Mouse (Mus musculus): ENCODE measurements around the gene Magix. TPM values are rescaled to one million over a fixed set of nuclear protein-coding genes. Genes with fewer than 3 reads are reported as not detected.

Gene Magix
- total RNA-seq, 2 experiments from 2014 or later: 30.6 to 33.7 TPM

DNA sequence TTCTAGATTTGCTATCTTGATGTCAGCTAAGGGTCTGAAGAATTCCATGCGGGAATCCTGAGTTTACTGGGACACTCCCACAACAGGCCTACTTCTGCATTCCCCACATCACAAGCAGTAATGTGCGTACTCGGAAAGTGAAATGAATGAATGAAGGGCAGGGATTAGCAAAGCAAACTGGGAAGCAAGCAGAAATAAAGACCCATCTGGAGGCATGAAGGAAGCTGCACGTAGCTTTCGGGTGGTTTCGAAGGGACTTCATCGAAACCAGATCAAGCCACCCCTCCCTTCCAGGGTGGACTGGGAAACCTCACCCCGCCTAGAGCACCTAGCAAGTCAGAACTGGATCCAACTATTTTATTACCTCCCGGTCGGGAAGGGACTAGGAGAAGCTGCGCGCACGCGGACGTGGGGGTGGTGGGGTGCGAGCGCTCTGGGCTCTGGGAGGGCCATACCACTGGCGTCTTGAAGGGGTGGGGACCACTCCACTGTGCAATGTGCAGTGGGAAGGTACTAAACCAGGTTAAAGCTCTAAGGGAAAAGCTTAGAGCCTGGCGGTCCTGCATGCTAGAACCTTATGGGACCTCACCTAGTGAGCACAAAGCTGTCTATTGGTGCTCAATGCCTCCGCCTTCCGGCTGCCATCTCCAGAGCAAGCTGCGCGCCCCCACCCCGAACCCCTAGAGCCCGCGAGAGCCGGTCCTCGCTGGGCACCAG is 6.6 kb downstream of the Magix start:
- DNase-seq (ENCODE audit: low spot score): no peak

- DNase-seq (ENCODE audit: low spot score): no peak
Measured at GRCm38 (mm10) chrX:7673578-7674281, 7.3 kb downstream of the Magix start.

GRCm38 (mm10) chrX:7672739-7673138 is 8.3 kb downstream of the Magix start:
- DNase-seq (ENCODE audit: low spot score): peak; percentile 34

- DNase-seq (ENCODE audit: low spot score): peak; percentile 28
Measured at GRCm38 (mm10) chrX:7670921-7671623, 10.0 kb downstream of the Magix start, which contains the start of gene Plp2. Plp2 (minus strand) TSS chrX:7671390.

DNA sequence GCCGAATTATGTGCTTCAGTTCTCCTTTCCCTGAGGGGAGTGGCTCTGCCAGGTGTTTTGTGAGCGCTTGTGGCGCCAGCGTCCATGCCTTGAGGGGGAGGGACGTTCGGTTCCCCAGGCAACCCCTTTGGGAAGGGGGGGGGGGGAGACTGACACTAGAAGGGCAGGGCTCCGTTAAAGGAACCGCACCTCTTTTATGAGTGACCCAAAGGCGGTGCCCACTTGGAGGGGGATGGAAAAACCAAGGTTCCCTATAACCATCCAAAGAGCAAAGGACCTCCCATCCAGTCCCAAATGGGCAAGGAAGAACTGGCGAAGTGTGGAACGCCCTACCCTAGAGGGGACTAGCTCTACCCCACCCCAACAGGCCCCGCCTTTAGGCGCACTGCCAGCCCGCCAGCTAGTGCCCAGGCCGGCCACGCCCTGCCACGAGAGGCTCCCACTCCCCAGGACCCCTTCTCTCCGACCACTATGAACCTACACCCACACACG is 10.6 kb downstream of the Magix start:
- DNase-seq (ENCODE audit: low spot score): peak; percentile 72

- DNase-seq (ENCODE audit: low spot score): no peak
Measured at GRCm38 (mm10) chrX:7665739-7666502, 15.1 kb downstream of the Magix start.

- peak; percentile 38 for DNase-seq (ENCODE audit: low spot score)
Measured at GRCm38 (mm10) chrX:7664791-7665190, 16.3 kb downstream of the Magix start.

GRCm38 (mm10) chrX:7662936-7663335 is 18.1 kb downstream of the Magix start:
- DNase-seq (ENCODE audit: low spot score): no peak

GRCm38 (mm10) chrX:7661086-7661485 is 20.0 kb downstream of the Magix start:
- DNase-seq (ENCODE audit: low spot score): peak; percentile 60

- DNase-seq (ENCODE audit: low spot score): peak; percentile 74
Measured at GRCm38 (mm10) chrX:7658785-7659589, 22.1 kb downstream of the Magix start.

DNA sequence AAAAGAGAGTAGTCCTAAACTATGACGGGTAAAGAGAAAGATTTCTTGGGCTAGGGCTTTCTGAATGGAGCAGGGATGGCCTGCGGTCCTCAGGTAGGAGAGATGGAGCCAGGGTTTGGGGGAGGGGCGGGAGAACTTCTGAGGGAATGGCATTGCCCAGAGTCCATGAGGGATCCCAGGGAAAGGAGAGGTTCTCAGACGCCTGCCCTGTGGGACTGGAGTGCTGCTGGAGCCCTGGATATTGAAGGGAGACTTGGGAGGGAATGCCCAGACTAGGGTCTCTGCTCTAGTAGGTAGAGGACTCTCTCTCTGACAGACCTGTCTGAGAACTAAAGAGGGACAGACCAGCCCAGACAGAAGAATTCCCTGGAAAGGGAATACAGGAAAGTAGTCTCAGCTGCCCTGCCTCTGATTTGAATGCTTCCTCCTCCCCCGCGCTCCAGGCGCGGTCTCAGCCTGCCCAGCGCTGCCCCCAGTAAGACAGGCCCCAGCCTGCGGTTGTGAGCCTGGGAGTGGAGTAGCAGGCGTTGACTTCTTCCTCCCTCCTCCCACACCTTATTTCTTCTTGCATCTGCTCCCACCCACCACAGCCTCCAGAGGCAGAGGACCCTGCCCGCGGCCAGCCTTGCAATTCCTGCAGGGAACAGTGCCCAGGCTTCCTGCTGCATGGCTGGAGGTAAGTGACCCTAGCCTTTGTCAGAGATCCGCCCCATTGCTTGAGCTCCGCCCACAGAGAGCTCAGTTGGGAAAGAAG is 22.8 kb downstream of the Magix start:
- DNase-seq (ENCODE audit: low spot score): peak; percentile 74

DNA sequence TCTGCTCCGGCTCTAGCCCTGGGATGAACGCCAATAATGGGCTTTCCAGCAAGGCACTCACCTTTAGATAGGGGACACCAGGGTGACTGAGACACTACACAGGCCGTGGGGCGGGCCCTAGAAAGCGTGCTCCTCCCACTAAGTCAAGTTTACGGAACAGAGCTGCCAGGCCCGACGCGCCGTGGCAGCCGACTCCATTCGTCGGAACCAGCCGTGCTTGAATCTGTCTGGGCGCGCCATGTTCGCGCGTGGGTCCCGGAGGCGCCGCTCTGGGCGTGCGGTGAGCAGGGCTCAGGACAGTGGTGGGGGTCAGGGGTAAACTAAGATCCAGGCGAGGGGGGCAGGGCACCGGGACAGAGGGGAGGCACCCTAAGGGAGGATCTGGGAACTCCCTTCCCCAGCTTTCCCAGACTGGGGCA is 23.8 kb downstream of the Magix start, which contains the start of gene Prickle3:
TSS of gene Prickle3 (plus strand) at position 40 of the 419 bp plus-strand sequence.
- DNase-seq (ENCODE audit: low spot score): peak; percentile 74

- DNase-seq (ENCODE audit: low spot score): peak; percentile 86
Measured at GRCm38 (mm10) chrX:7648671-7649304, 32.3 kb downstream of the Magix start.

DNA sequence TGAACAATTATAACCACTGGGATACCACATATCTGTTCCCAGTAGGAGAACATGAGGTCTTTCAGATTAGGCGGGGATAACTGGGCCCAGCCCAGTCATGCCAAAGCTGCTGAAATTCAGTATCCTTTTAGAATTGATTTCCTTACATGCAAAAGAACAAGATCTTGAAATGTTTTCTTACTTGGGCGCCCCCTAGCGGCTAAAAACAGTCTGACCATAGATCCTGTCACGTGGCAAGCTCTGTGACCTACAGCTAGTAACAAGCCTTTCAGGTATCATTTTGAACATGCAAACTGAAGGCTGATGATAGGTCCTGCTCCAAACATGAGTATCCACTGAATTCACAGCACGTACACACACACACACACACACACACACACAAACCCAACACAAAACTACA is 35.7 kb downstream of the Magix start:
- peak; percentile 76 for DNase-seq (ENCODE audit: low spot score)

DNA sequence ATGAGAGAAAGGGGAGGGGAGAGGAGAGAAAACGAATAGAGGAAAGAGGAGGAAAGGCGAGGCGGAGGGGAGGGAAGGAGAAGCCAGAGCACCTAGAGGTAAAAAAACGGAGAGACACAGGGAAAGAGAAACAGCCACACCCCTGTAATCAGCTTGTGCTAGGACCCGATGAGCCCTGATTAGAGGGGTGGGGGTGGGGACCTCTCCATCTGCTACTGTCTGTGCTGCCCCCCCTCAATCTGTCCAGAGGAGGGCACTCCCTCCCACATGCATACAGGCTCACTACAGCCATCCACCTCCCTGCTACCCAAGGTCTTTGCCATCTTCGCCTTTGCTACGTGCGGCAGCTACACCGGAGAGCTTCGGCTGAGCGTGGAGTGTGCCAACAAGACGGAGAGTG is 40.3 kb downstream of the Magix start:
- DNase-seq (ENCODE audit: low spot score): no peak

GRCm38 (mm10) chrX:7639536-7640325 is 41.3 kb downstream of the Magix start:
- no peak for DNase-seq (ENCODE audit: low spot score)

DNA sequence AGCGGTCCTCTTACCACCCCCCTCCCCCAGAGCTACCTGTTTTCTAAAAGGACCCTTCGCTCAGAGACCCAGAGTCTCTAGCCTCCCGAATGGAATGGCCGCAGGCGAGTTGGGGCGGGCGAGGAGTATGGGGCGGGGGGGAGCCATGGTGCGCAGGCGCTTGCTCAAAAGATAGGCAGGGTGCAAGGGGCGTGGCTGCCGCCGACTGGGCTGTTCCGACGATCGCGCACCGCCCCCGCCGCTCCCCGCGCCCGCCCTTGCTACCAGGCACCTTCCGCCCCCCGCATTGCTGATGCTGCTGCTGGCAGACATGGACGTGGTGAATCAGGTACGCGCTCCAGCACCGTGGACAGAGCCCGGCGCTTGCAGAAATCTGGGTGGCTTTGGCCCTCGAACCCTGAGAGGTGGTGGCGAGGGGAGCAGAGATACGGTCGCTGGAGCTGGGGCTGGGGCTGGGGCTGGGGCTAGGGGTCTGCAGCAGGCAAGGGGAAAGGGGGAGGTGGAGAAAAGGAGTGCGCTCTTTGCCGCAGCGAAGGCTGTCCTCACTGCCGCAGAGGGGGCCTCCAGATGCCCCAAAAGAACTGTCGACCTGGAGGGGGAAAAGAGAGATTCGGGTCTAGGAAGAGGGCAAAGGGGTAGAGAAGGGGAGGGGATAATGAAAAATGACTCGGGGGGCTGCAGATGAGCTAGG is 42.5 kb downstream of the Magix start, which contains the start of gene Syp:
TSS of gene Syp (plus strand) at position 71 of the 691 bp plus-strand sequence.
- peak; percentile 39 for DNase-seq (ENCODE audit: low spot score)

GRCm38 (mm10) chrX:7635101-7635500 is 46.0 kb downstream of the Magix start:
- no peak for DNase-seq (ENCODE audit: low spot score)

Measured in gastrocnemius, adult 18-20 months (tissue).